Mouse (Mus musculus): ENCODE results near the gene Defb29. TPM values are rescaled to one million over a fixed set of nuclear protein-coding genes. Genes with fewer than 3 reads are reported as not detected.

The Defb29 gene
- polyA plus RNA-seq, 2 experiments, result not detected

GRCm38 (mm10) chr2:152503950-152504349, 35.9 kb downstream of the Defb29 start:
- H3K4me1 ChIP-seq (ENCODE audit: control insufficient read depth, insufficient read depth, low read length), result no peaks in the 10 kb centered on the region
- ATAC-seq (ENCODE audit: low FRiP score, low read depth) (no peak), DNase-seq (ENCODE audit: low spot score) (no peak)
- H3K27me3 ChIP-seq (ENCODE audit: control insufficient read depth, insufficient read depth, low read length), result no peaks in the 10 kb centered on the region
- H3K4me3 ChIP-seq (replicated peaks; ENCODE audit: low read length), result no peak overlapping the region
- H3K4me2 ChIP-seq (replicated peaks; ENCODE audit: low read depth, low read length, severe bottlenecking), result no peak overlapping the region
- H3K36me3 ChIP-seq (ENCODE audit: control insufficient read depth, insufficient read depth, low read length), result no peaks in the 10 kb centered on the region
- TF ChIP-seq POLR2A (IDR thresholded peaks at IDR 0.05; ENCODE audit: borderline replicate concordance, extremely low read depth, insufficient read depth, insufficient read length), result no peak
- WGBS, result 64% methylated on average over 2 of the region's 2 CpGs
- H3K9me3 ChIP-seq (ENCODE audit: control insufficient read depth, low read length), result no peaks in the 10 kb centered on the region
- H3K27ac ChIP-seq (replicated peaks; ENCODE audit: low read depth, low read length), result no peak overlapping the region
- H3K9ac ChIP-seq (ENCODE audit: low read depth, low read length, severe bottlenecking), result no peak overlapping the region

DNA sequence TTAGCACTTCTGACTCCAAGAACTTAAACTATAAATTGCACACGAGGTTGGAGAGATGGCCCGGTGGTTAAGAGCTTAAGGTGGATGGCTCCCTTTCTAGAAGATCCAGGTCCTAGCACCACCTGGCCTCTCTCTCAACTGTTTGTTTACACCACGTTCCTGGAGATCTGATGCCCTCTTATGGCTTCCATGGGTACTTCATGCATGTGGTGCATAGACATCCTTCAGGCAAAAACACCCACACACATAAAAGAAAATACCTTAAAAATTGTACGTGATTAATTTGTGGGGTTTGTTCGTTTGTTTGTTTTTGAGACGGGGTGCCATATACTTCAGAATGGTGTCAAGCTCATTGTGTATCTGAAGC, 39.1 kb downstream of the Defb29 start:
- ATAC-seq (ENCODE audit: low FRiP score, low read depth), result no peak
- Histone ChIP-seq H3K9ac (ENCODE audit: low read depth, low read length, severe bottlenecking) (no peak overlapping the region), H3K27me3 (ENCODE audit: control insufficient read depth, insufficient read depth, low read length) (no peaks in the 10 kb centered on the region), H3K36me3 (ENCODE audit: control insufficient read depth, insufficient read depth, low read length) (no peaks in the 10 kb centered on the region), H3K4me2 (replicated peaks; ENCODE audit: low read depth, low read length, severe bottlenecking) (no peak overlapping the region), H3K9me3 (ENCODE audit: control insufficient read depth, low read length) (no peaks in the 10 kb centered on the region), H3K27ac (replicated peaks; ENCODE audit: low read depth, low read length) (no peak overlapping the region), H3K4me3 (replicated peaks; ENCODE audit: low read length) (no peak overlapping the region), H3K4me1 (ENCODE audit: control insufficient read depth, insufficient read depth, low read length) (no peaks in the 10 kb centered on the region)
- TF ChIP-seq POLR2A (IDR thresholded peaks at IDR 0.05; ENCODE audit: borderline replicate concordance, extremely low read depth, insufficient read depth, insufficient read length), result no peak
- no peak for DNase-seq (ENCODE audit: low spot score)
- 77% methylated on average over 6 of the region's 6 CpGs for WGBS

DNA sequence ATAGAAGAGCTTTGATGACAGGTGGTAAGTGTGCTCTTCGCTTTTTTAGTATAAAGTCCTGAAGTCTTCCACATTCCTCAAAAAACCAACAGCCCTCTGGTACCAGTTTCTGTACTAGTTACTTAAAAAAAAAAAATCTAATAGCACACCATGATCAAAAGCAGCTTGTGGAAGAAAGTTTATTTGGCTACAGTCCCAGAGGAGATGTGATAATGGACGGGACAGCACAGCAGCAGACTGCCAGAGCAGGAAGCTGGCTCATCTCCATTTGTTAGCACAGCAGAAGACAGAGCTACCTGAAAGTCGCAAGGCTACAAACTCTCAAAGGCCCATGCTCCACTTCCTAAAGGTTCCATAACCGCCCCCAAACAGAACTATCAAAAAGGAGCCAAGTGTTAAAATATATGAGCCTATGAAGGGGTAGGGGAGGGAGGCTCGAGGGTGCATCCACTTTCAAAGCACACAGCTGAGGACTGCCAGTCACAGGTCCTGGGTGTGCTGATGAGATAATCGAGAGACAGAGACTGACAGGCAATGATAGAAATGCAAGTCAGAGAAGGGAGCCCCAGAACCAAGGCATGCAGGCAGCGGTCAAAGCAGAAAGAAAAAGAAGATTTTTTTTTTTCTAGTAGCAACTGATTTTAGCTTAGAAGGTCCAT, 39.6 kb downstream of the Defb29 start:
- no peaks in the 10 kb centered on the region for H3K27me3 ChIP-seq (ENCODE audit: control insufficient read depth, insufficient read depth, low read length)
- WGBS, result 71% methylated on average over 7 of the region's 7 CpGs

DNA sequence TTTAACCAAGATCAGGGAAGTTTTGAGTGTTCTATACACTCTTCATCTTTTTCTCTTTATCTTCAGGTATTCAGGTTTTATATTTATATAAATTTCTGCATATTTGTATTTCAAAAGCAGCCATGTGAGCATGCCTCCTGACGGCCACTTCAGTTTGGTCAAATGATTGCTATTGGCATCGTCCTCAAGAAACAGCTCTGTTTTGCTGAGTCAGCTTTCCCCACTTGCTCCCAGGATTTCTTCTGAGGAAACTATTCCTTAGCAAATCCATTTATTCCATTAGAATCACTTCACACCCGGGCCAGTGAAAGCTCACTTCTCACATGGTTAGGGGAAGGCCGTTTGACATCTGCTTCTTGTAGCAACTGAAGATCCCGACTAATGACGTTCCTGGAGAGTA, 41.9 kb downstream of the Defb29 start:
- 62% methylated on average over 6 of the region's 6 CpGs for WGBS
- Histone ChIP-seq H3K27ac (replicated peaks; ENCODE audit: low read depth, low read length) (no peak overlapping the region), H3K9ac (ENCODE audit: low read depth, low read length, severe bottlenecking) (no peak overlapping the region), H3K9me3 (ENCODE audit: control insufficient read depth, low read length) (no peaks in the 10 kb centered on the region), H3K27me3 (ENCODE audit: control insufficient read depth, insufficient read depth, low read length) (no peaks in the 10 kb centered on the region), H3K4me3 (replicated peaks; ENCODE audit: low read length) (no peak overlapping the region), H3K4me2 (replicated peaks; ENCODE audit: low read depth, low read length, severe bottlenecking) (no peak overlapping the region), H3K4me1 (ENCODE audit: control insufficient read depth, insufficient read depth, low read length) (no peaks in the 10 kb centered on the region), H3K36me3 (ENCODE audit: control insufficient read depth, insufficient read depth, low read length) (no peaks in the 10 kb centered on the region)
- no peak for DNase-seq (ENCODE audit: low spot score)
- ATAC-seq (ENCODE audit: low FRiP score, low read depth), result no peak
- TF ChIP-seq POLR2A (IDR thresholded peaks at IDR 0.05; ENCODE audit: borderline replicate concordance, extremely low read depth, insufficient read depth, insufficient read length), result no peak

More for the DNA sequence above, 39.6 kb downstream of the Defb29 start:
- no peak overlapping the region for H3K4me2 ChIP-seq (replicated peaks; ENCODE audit: low read depth, low read length, severe bottlenecking)
- DNase-seq (ENCODE audit: low spot score), result no peak
- ATAC-seq (ENCODE audit: low FRiP score, low read depth), result no peak
- H3K4me1 ChIP-seq (ENCODE audit: control insufficient read depth, insufficient read depth, low read length), result no peaks in the 10 kb centered on the region
- no peak overlapping the region for H3K9ac ChIP-seq (ENCODE audit: low read depth, low read length, severe bottlenecking)
- no peak overlapping the region for H3K27ac ChIP-seq (replicated peaks; ENCODE audit: low read depth, low read length)
- no peaks in the 10 kb centered on the region for H3K9me3 ChIP-seq (ENCODE audit: control insufficient read depth, low read length)
- TF ChIP-seq POLR2A (IDR thresholded peaks at IDR 0.05; ENCODE audit: borderline replicate concordance, extremely low read depth, insufficient read depth, insufficient read length), result no peak
- no peaks in the 10 kb centered on the region for H3K36me3 ChIP-seq (ENCODE audit: control insufficient read depth, insufficient read depth, low read length)
- H3K4me3 ChIP-seq (replicated peaks; ENCODE audit: low read length), result no peak overlapping the region

- Histone ChIP-seq H3K36me3 (ENCODE audit: control insufficient read depth, insufficient read depth, low read length) (no peaks in the 10 kb centered on the region), H3K4me2 (replicated peaks; ENCODE audit: low read depth, low read length, severe bottlenecking) (no peak overlapping the region), H3K4me3 (replicated peaks; ENCODE audit: low read length) (no peak overlapping the region), H3K9ac (ENCODE audit: low read depth, low read length, severe bottlenecking) (no peak overlapping the region), H3K9me3 (ENCODE audit: control insufficient read depth, low read length) (no peaks in the 10 kb centered on the region), H3K27ac (replicated peaks; ENCODE audit: low read depth, low read length) (no peak overlapping the region), H3K27me3 (ENCODE audit: control insufficient read depth, insufficient read depth, low read length) (no peaks in the 10 kb centered on the region), H3K4me1 (ENCODE audit: control insufficient read depth, insufficient read depth, low read length) (no peaks in the 10 kb centered on the region)
- ATAC-seq (ENCODE audit: low FRiP score, low read depth) (no peak), DNase-seq (ENCODE audit: low spot score) (no peak)
- no peak for TF ChIP-seq POLR2A (IDR thresholded peaks at IDR 0.05; ENCODE audit: borderline replicate concordance, extremely low read depth, insufficient read depth, insufficient read length)
- 69% methylated on average over 6 of the region's 6 CpGs for WGBS
Measured at GRCm38 (mm10) chr2:152493151-152493550, 46.7 kb downstream of the Defb29 start.

DNA sequence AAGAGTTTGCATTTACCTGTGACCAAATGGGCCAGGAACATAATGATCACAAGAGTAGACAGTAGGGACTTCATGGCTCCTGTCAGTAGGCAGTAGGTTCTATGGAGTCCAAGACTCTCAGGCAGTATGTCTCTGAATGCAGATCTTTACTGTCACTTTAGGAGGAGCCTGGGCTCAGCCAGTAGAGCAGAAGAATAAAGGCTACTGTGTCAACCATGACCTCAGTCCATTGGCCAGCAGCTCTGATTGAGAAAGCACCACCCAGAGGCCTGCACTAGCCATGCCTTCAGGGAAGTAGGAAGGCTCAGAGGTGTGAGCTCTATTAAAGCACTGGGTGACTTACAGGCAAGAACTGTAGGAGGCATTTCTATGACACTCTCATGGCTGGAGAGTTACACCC, 49.9 kb downstream of the Defb29 start, which contains the start of gene Defb22:
Gene Defb22, minus strand, starts transcription at position 101 of the 400 bp plus-strand sequence.
- no peak for TF ChIP-seq POLR2A (IDR thresholded peaks at IDR 0.05; ENCODE audit: borderline replicate concordance, extremely low read depth, insufficient read depth, insufficient read length)
- Histone ChIP-seq H3K36me3 (ENCODE audit: control insufficient read depth, insufficient read depth, low read length) (no peaks in the 10 kb centered on the region), H3K4me3 (replicated peaks; ENCODE audit: low read length) (no peak within 1 kb of the TSS), H3K27me3 (ENCODE audit: control insufficient read depth, insufficient read depth, low read length) (no peaks in the 10 kb centered on the region), H3K9ac (ENCODE audit: low read depth, low read length, severe bottlenecking) (no peak within 1 kb of the TSS), H3K9me3 (ENCODE audit: control insufficient read depth, low read length) (no peaks in the 10 kb centered on the region), H3K4me1 (ENCODE audit: control insufficient read depth, insufficient read depth, low read length) (no peaks in the 10 kb centered on the region), H3K4me2 (replicated peaks; ENCODE audit: low read depth, low read length, severe bottlenecking) (no peak within 1 kb of the TSS), H3K27ac (replicated peaks; ENCODE audit: low read depth, low read length) (no peak within 1 kb of the TSS)
- DNase-seq (ENCODE audit: low spot score) (no peak), ATAC-seq (ENCODE audit: low FRiP score, low read depth) (no peak)

Other genes with a start within 250 kb of the Defb29 start
- 63.1 and 71.2 TPM in 2 replicates for gene Tbc1d20, start 246.3 kb downstream of the Defb29 start, polyA plus RNA-seq (2012; rRNA removed)
- gene Tbc1d20, start 246.3 kb downstream of the Defb29 start, polyA plus RNA-seq (2014; fragmentation: Nextera tagmentation; extraction: Ambion mirVana), result 32.0 and 39.3 TPM in 2 replicates
- gene Rbck1, start 207.4 kb downstream of the Defb29 start, polyA plus RNA-seq (2012; rRNA removed), result 219 and 287 TPM in 2 replicates
- 89.5 and 94.1 TPM in 2 replicates for gene Rbck1, start 207.4 kb downstream of the Defb29 start, polyA plus RNA-seq (2014; fragmentation: Nextera tagmentation; extraction: Ambion mirVana)
- gene Trib3, start 196.1 kb downstream of the Defb29 start, polyA plus RNA-seq (2012; rRNA removed), result 0.77 and 0.99 TPM in 2 replicates
- 1.2 and 1.4 TPM in 2 replicates for gene Trib3, start 196.1 kb downstream of the Defb29 start, polyA plus RNA-seq (2014; fragmentation: Nextera tagmentation; extraction: Ambion mirVana)
- 3.6 and 4.9 TPM in 2 replicates for gene Nrsn2, start 163.5 kb downstream of the Defb29 start, polyA plus RNA-seq (2012; rRNA removed)
- gene Nrsn2, start 163.5 kb downstream of the Defb29 start, polyA plus RNA-seq (2014; fragmentation: Nextera tagmentation; extraction: Ambion mirVana), result 2.5 and 2.7 TPM in 2 replicates
- gene Sox12, start 142.0 kb downstream of the Defb29 start, polyA plus RNA-seq (2012; rRNA removed), result 48.8 and 60.7 TPM in 2 replicates
- gene Sox12, start 142.0 kb downstream of the Defb29 start, polyA plus RNA-seq (2014; fragmentation: Nextera tagmentation; extraction: Ambion mirVana), result 13.5 and 17.1 TPM in 2 replicates
- gene Zcchc3, start 125.1 kb downstream of the Defb29 start, polyA plus RNA-seq (2012; rRNA removed), result 33.5 and 35.6 TPM in 2 replicates
- gene Zcchc3, start 125.1 kb downstream of the Defb29 start, polyA plus RNA-seq (2014; fragmentation: Nextera tagmentation; extraction: Ambion mirVana), result 38.1 and 47.0 TPM in 2 replicates
- 0.28 and 0.41 TPM in 2 replicates for gene 6820408C15Rik, start 124.5 kb downstream of the Defb29 start, polyA plus RNA-seq (2012; rRNA removed)
- gene 6820408C15Rik, start 124.5 kb downstream of the Defb29 start, polyA plus RNA-seq (2014; fragmentation: Nextera tagmentation; extraction: Ambion mirVana), result 0.18 and 0.30 TPM in 2 replicates
- gene Defb23, start 75.5 kb downstream of the Defb29 start, polyA plus RNA-seq (2012; rRNA removed), result not detected in 2 replicates
- not detected in 2 replicates for gene Defb23, start 75.5 kb downstream of the Defb29 start, polyA plus RNA-seq (2014; fragmentation: Nextera tagmentation; extraction: Ambion mirVana)
- 0.12 TPM in 1 of 2 replicates, not detected in the other for gene Defb20, start 63.0 kb downstream of the Defb29 start, polyA plus RNA-seq (2012; rRNA removed)
- gene Defb20, start 63.0 kb downstream of the Defb29 start, polyA plus RNA-seq (2014; fragmentation: Nextera tagmentation; extraction: Ambion mirVana), result not detected in 2 replicates
- 0.13 TPM in 1 of 2 replicates, not detected in the other for gene Defb22, start 50.0 kb downstream of the Defb29 start, polyA plus RNA-seq (2012; rRNA removed)
- gene Defb22, start 50.0 kb downstream of the Defb29 start, polyA plus RNA-seq (2014; fragmentation: Nextera tagmentation; extraction: Ambion mirVana), result not detected in 2 replicates
- not detected in 2 replicates for gene Defb26, start 28.4 kb downstream of the Defb29 start, polyA plus RNA-seq (2012; rRNA removed)
- gene Defb26, start 28.4 kb downstream of the Defb29 start, polyA plus RNA-seq (2014; fragmentation: Nextera tagmentation; extraction: Ambion mirVana), result not detected in 2 replicates
- gene Defb28, start 21.8 kb downstream of the Defb29 start, polyA plus RNA-seq (2012; rRNA removed), result 0.61 TPM in 1 of 2 replicates, not detected in the other
- not detected in 2 replicates for gene Defb28, start 21.8 kb downstream of the Defb29 start, polyA plus RNA-seq (2014; fragmentation: Nextera tagmentation; extraction: Ambion mirVana)
- gene Gm17416, start 29.2 kb upstream of the Defb29 start, polyA plus RNA-seq (2012; rRNA removed), result not detected in 2 replicates
- not detected in 2 replicates for gene Gm17416, start 29.2 kb upstream of the Defb29 start, polyA plus RNA-seq (2014; fragmentation: Nextera tagmentation; extraction: Ambion mirVana)
- not detected in 2 replicates for gene Defb21, start 32.6 kb upstream of the Defb29 start, polyA plus RNA-seq (2012; rRNA removed)
- gene Defb21, start 32.6 kb upstream of the Defb29 start, polyA plus RNA-seq (2014; fragmentation: Nextera tagmentation; extraction: Ambion mirVana), result not detected in 2 replicates
- not detected in 2 replicates for gene Defb19, start 40.2 kb upstream of the Defb29 start, polyA plus RNA-seq (2012; rRNA removed)
- not detected in 2 replicates for gene Defb19, start 40.2 kb upstream of the Defb29 start, polyA plus RNA-seq (2014; fragmentation: Nextera tagmentation; extraction: Ambion mirVana)
- gene Defb45, start 59.3 kb upstream of the Defb29 start, polyA plus RNA-seq (2012; rRNA removed), result not detected in 2 replicates
- gene Defb45, start 59.3 kb upstream of the Defb29 start, polyA plus RNA-seq (2014; fragmentation: Nextera tagmentation; extraction: Ambion mirVana), result not detected in 2 replicates
- gene Defb36, start 64.2 kb upstream of the Defb29 start, polyA plus RNA-seq (2012; rRNA removed), result not detected in 2 replicates
- gene Defb36, start 64.2 kb upstream of the Defb29 start, polyA plus RNA-seq (2014; fragmentation: Nextera tagmentation; extraction: Ambion mirVana), result not detected in 2 replicates
- gene Defb25, start 83.0 kb upstream of the Defb29 start, polyA plus RNA-seq (2012; rRNA removed), result 0.68 and 0.77 TPM in 2 replicates
- gene Defb25, start 83.0 kb upstream of the Defb29 start, polyA plus RNA-seq (2014; fragmentation: Nextera tagmentation; extraction: Ambion mirVana), result 1.6 and 3.2 TPM in 2 replicates
- 3.9 and 4.7 TPM in 2 replicates for gene Rem1, start 86.9 kb upstream of the Defb29 start, polyA plus RNA-seq (2012; rRNA removed)
- gene Rem1, start 86.9 kb upstream of the Defb29 start, polyA plus RNA-seq (2014; fragmentation: Nextera tagmentation; extraction: Ambion mirVana), result 2.6 and 4.4 TPM in 2 replicates
- gene H13, start 129.4 kb upstream of the Defb29 start, polyA plus RNA-seq (2012; rRNA removed), result 148 and 194 TPM in 2 replicates
- gene H13, start 129.4 kb upstream of the Defb29 start, polyA plus RNA-seq (2014; fragmentation: Nextera tagmentation; extraction: Ambion mirVana), result 151 and 153 TPM in 2 replicates
- 11.8 and 18.6 TPM in 2 replicates for gene Mcts2, start 146.9 kb upstream of the Defb29 start, polyA plus RNA-seq (2012; rRNA removed)
- gene Mcts2, start 146.9 kb upstream of the Defb29 start, polyA plus RNA-seq (2014; fragmentation: Nextera tagmentation; extraction: Ambion mirVana), result 26.8 and 27.2 TPM in 2 replicates
- gene Id1, start 196.2 kb upstream of the Defb29 start, polyA plus RNA-seq (2012; rRNA removed), result 444 and 565 TPM in 2 replicates
- gene Id1, start 196.2 kb upstream of the Defb29 start, polyA plus RNA-seq (2014; fragmentation: Nextera tagmentation; extraction: Ambion mirVana), result 184 and 198 TPM in 2 replicates
- 21.7 and 23.7 TPM in 2 replicates for gene Cox4i2, start 214.1 kb upstream of the Defb29 start, polyA plus RNA-seq (2012; rRNA removed)
- 33.6 and 34.7 TPM in 2 replicates for gene Cox4i2, start 214.1 kb upstream of the Defb29 start, polyA plus RNA-seq (2014; fragmentation: Nextera tagmentation; extraction: Ambion mirVana)

Data from limb, embryonic 14.5 days (tissue).